23 mouse cellular contexts compared by ENCODE assay signal in the genomic region with DNA sequence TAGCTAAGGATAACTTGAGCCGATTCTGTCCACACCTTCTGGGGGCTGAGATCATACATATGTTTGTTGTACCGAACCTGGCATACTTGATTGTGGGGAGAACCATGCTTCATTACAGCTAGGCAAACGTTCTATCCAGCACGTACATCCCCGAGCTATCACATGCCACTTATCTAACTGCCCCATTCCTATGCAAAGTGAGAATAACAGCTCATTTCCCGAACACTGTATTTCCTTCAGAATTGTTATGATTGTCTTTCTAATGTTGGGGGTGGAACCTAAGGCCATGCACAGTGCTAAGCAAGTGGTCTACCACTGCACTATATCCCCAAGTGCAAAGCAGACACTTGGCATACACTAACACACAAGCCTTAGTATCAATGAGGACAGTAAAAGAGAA.
"Had no signal": no experiment of that assay in that cellular context is flagged by ENCODE, and none has a peak within 500 bp of the region (broad histone marks: within the 10 kb centered on the region; RNA-seq: fewer than 3 reads in every experiment).

No protein-coding gene starts in this region.

- H3K9me3 ChIP-seq: heart, embryonic 10.5 days; heart, embryonic 12.5 days; hindbrain, embryonic 13.5 days; hindbrain, embryonic 15.5 days; kidney, embryonic 15.5 days; limb, embryonic 13.5 days; limb, embryonic 15.5 days; liver, embryonic 12.5 days had no signal

- H3K4me3 ChIP-seq: gastrocnemius, adult 2 months; heart, embryonic 10.5 days; heart, embryonic 12.5 days; hindbrain, embryonic 13.5 days; hindbrain, embryonic 15.5 days; kidney, embryonic 15.5 days; layer of hippocampus, adult 2 months; left cerebral cortex, adult 2 months; limb, embryonic 13.5 days; limb, embryonic 15.5 days; liver, embryonic 12.5 days had no signal

- DNase-seq: gastrocnemius, adult 2 months; gastrocnemius, postnatal 10 days; gastrocnemius, postnatal 25 days; heart, adult 18-20 months; heart, postnatal 10 days; kidney, adult 11 months; kidney, adult 2 months; kidney, adult 9 months; kidney, postnatal 14 days; kidney, postnatal 36 days; left cerebral cortex, postnatal 4 days had no signal

- ATAC-seq: hindbrain, postnatal 0 days; intestine, embryonic 16.5 days; liver, embryonic 12.5 days had no signal

- H3K27me3 ChIP-seq: heart, embryonic 12.5 days; hindbrain, embryonic 13.5 days; hindbrain, embryonic 15.5 days; kidney, embryonic 15.5 days; limb, embryonic 13.5 days; limb, embryonic 15.5 days; liver, embryonic 12.5 days had no signal

- H3K4me1 ChIP-seq: heart, embryonic 10.5 days; heart, embryonic 12.5 days; hindbrain, embryonic 13.5 days; kidney, embryonic 15.5 days; limb, embryonic 13.5 days; limb, embryonic 15.5 days; liver, embryonic 12.5 days had no signal
